Mouse (Mus musculus) erythroblast, embryonic 14.5 days (primary cell): ENCODE data around the gene Scaf4.

Experiments used
- GATA1 ChIP-seq: IDR thresholded peaks from 2 replicates; pipeline ENCODE4 v1.6.1; 2012; ENCODE audit warnings: low read length, inconsistent platforms, mixed read lengths
- TAL1 ChIP-seq: IDR thresholded peaks from 3 replicates; pipeline ENCODE4 v1.6.1; 2012; ENCODE audit warnings: low read length, inconsistent platforms, mixed read lengths

DNA sequence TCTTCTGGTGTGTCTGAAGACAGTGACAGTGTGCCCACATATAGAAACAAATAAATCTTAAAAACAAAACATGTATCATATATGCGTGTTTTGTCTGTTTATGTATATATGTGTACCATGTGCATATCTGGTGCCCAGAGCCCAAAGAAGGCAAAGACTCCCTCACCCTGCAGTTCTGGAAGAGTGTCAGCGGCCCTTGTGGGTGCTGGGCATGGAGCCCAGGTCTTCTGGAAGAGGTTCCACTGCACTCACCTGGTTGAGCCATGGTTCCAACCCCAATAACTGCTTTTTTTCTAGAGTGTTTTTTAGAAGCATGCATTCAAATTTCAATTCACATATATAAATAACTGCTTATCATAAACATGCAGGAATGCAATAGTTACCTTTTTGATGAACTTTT lies 22.5 kb downstream of the Scaf4 start:
- TF ChIP-seq GATA1: no peak
- TF ChIP-seq TAL1: no peak
